Mouse (Mus musculus) kidney, embryonic 16.5 days (tissue): ENCODE measurements around the gene Aldh4a1. TPM values are rescaled to one million over a fixed set of nuclear protein-coding genes. Genes with fewer than 3 reads are reported as not detected.

Experiments used
- ATAC-seq: fragments of 200-750 bp; cut with Nextera tagmentation; 2 replicates; pipeline ENCODE4 v1.8.0; 2017; ENCODE audit warnings: moderate TSS enrichment; ENCODE audit not compliant: low FRiP score, low TSS enrichment
- H3K27ac ChIP-seq: fragments of 300-500 bp; sonication (generic); 2 replicates; pipeline ENCODE4 v1.5.1; 2014; ENCODE audit warnings: low read length
- H3K27me3 ChIP-seq: fragments of 300-500 bp; sonication (generic); 2 replicates; pipeline ENCODE4 v1.6.1; 2014; ENCODE audit warnings: low read length, control low read depth, mixed read lengths; ENCODE audit not compliant: insufficient read depth
- H3K36me3 ChIP-seq: fragments of 300-500 bp; sonication (generic); 2 replicates; pipeline ENCODE4 v1.6.1; 2014; ENCODE audit warnings: low read length, control low read depth, mixed read lengths; ENCODE audit not compliant: insufficient read depth
- H3K4me1 ChIP-seq: fragments of 300-500 bp; sonication (generic); 2 replicates; pipeline ENCODE4 v1.6.1; 2014; ENCODE audit warnings: low read length, control low read depth, mixed read lengths; ENCODE audit not compliant: insufficient read depth
- H3K4me2 ChIP-seq: fragments of 300-500 bp; sonication (generic); replicated peaks from 2 replicates; pipeline ENCODE4 v1.6.1; 2014; ENCODE audit warnings: low read depth, low read length
- H3K4me3 ChIP-seq: fragments of 300-500 bp; sonication (generic); 2 replicates; pipeline ENCODE4 v1.5.1; 2014; ENCODE audit warnings: mild to moderate bottlenecking, low read length
- H3K9ac ChIP-seq: fragments of 300-500 bp; sonication (generic); replicated peaks from 2 replicates; pipeline ENCODE4 v1.6.1; 2014; ENCODE audit warnings: low read length
- H3K9me3 ChIP-seq: fragments of 300-500 bp; sonication (generic); 2 replicates; pipeline ENCODE4 v1.6.1; 2016; ENCODE audit warnings: low read length, control low read depth
- WGBS: fragments of 180-500 bp; shearing (Covaris S2); extraction: QIAGEN DNeasy Blood & Tissue Kit; methylation state at CpG from one replicate; pipeline ENCODE4 v1.1.7; 2014; 5-methylcytosine and 5-hydroxymethylcytosine counted together
- polyA plus RNA-seq: library from polyadenylated mRNA; unstranded; fragments of >200 nt; fragmentation: Nextera tagmentation; extraction: Ambion mirVana; gene quantifications from 2 replicates; pipeline ENCODE4 v1.2.1, GENCODE M21; 2015

The Aldh4a1 gene
- polyA plus RNA-seq, 1 experiment from 2014 or later = 149 TPM

DNA sequence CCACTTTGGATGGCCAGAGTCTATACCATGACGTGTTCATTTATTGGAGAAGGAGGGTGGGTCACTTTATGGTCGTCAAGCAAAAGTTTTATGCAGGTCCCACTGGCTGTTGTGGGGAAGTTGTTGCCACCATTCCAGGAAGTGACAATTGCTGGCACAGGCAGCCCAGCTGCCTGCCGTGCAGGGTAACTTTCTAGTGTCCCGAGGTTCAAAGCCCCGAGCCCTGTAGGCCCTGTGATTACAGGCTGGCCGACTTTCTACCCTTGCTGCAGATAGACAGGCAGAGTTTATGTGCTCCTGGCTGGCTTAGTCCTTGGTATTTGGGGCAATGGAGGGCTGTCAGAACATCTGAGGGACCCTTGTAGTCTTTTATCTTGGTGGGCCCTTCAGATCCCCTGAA lies 43.2 kb upstream of the Aldh4a1 start:
- Histone ChIP-seq H3K27me3 (no peaks in the 10 kb centered on the region), H3K9ac (peak overlapping the region; percentile 56), H3K9me3 (no peaks in the 10 kb centered on the region), H3K4me3 (no peak overlapping the region), H3K36me3 (no peaks in the 10 kb centered on the region), H3K27ac (peak overlapping the region; percentile 94), H3K4me1 (peaks cover 88% of the 10 kb centered on the region), H3K4me2 (peak overlapping the region; percentile 49)
- 29% methylated on average over 6 of the region's 6 CpGs for WGBS
- ATAC-seq = no peak

DNA sequence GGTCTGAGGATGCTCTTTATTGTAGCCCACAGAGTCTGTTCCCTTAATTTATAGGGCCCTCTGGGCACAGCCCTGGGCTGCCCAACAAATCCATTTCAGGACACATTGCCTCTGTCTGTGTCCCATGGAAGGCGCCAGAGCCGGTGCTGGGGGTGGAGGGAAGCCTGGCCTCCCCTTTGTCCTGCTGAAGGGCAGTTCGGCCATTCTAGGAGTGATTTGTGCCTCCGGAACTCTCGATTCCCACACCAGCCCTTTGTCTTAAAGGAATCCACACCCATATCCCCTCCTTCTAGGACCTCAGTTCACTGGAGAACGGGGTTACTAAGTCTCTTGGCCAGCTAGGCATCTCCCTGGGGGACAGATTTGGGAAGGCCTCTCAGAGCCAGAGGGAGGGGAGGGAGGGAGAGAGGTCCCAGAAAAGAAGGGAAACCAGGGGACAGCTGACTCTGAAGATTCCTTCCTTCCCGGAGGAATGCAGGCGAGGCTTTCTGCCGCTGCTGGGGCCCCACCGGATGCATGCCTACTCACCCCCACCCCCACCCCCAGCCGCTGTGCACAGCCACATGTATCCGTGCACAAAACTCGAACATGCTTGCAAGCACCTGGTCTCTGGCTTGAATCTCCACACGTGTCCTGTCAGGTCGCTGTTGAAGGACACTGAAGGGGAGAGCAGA lies 41.9 kb upstream of the Aldh4a1 start:
- WGBS = 3% methylated on average over 15 of the region's 15 CpGs
- Histone ChIP-seq H3K27me3 (no peaks in the 10 kb centered on the region), H3K4me2 (peak overlapping the region; percentile 49), H3K4me1 (peaks cover 98% of the 10 kb centered on the region), H3K9me3 (no peaks in the 10 kb centered on the region), H3K4me3 (peak overlapping the region; percentile 18), H3K27ac (peak overlapping the region; percentile 94), H3K9ac (peak overlapping the region; percentile 56), H3K36me3 (no peaks in the 10 kb centered on the region)
- ATAC-seq = peak; percentile 78

DNA sequence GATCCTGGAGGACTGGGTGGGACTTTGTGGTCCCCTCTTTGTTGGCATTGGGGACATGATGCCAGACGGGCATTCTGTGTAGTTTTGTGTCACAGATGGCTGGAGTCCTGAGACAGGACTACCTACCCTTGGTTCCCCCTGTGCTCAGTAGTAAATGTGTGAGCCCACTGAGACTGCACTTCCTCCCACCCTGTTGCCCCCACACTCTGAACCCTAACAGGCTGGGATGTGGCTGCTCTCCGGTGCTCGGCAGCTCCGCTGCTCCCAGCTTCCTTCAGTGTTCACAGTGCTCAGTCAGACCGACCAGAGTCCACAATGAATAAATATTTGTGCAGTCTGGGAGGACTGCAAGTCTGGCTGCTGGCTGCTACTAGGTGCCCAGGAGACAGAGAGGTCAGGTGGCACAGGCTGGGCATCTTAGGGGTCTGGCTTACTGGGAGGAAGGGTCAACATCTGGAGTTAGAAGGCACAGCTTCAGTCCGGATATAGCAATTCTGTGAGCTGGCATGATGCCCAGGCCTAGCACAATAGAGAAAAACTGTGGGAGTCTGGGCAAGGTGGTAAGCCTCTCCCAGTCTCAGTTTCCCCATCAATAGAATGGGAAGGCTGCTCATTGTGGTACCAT lies 41.1 kb upstream of the Aldh4a1 start:
- Histone ChIP-seq H3K4me2 (peak overlapping the region; percentile 49), H3K27ac (peak overlapping the region; percentile 94), H3K4me1 (peaks cover 98% of the 10 kb centered on the region), H3K27me3 (no peaks in the 10 kb centered on the region), H3K4me3 (peak overlapping the region; percentile 18), H3K36me3 (no peaks in the 10 kb centered on the region), H3K9ac (peak overlapping the region; percentile 56), H3K9me3 (no peaks in the 10 kb centered on the region)
- ATAC-seq = peak; percentile 40
- 4% methylated on average over 6 of the region's 6 CpGs for WGBS

DNA sequence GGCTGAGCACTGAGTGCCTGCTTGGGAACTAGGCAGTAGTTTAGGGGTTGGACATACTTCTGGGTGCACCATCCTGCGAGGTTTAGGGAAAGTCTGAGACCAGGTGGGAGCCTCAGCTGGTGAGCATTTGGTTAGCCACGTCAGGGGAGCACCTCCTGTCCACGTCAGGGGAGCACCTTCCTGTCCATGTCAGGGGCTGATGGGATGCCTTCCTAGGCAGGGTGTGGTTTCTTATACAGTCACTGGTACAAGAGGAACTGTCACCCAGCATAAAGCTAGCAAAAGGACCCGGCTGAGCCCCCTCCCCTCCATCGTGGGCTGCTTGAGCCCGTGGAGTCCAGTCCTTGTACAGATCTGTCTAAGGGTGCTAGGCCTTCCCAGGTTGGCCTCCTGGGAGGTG lies 40.3 kb upstream of the Aldh4a1 start:
- Histone ChIP-seq H3K36me3 (no peaks in the 10 kb centered on the region), H3K9me3 (no peaks in the 10 kb centered on the region), H3K4me3 (no peak overlapping the region), H3K9ac (no peak overlapping the region), H3K4me1 (peaks cover 96% of the 10 kb centered on the region), H3K4me2 (no peak overlapping the region), H3K27ac (peak overlapping the region; percentile 94), H3K27me3 (no peaks in the 10 kb centered on the region)
- 78% methylated on average over 6 of the region's 6 CpGs for WGBS
- no peak for ATAC-seq

DNA sequence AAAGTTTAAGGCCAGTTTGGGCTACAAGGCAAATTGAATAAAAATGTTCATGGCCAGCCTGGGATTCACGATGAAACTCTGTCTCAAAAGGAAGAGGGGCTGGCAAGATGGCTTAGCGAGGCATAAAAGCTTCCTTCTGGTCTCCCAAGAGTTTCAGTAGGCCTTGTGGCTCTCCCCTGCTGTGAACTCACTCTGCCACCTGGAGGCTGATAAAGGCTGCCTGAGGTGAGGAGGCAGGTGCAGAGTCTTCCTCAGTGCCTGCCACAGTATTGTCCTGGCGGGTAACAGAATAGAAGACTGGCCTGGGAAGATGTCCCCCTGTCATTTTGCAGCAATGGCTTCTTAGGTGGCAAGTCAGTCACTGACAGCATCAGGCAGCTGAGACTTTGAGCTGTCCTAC lies 39.8 kb upstream of the Aldh4a1 start:
- 69% methylated on average over 3 of the region's 3 CpGs for WGBS
- H3K27ac ChIP-seq = no peak overlapping the region
- peaks cover 96% of the 10 kb centered on the region for H3K4me1 ChIP-seq

DNA sequence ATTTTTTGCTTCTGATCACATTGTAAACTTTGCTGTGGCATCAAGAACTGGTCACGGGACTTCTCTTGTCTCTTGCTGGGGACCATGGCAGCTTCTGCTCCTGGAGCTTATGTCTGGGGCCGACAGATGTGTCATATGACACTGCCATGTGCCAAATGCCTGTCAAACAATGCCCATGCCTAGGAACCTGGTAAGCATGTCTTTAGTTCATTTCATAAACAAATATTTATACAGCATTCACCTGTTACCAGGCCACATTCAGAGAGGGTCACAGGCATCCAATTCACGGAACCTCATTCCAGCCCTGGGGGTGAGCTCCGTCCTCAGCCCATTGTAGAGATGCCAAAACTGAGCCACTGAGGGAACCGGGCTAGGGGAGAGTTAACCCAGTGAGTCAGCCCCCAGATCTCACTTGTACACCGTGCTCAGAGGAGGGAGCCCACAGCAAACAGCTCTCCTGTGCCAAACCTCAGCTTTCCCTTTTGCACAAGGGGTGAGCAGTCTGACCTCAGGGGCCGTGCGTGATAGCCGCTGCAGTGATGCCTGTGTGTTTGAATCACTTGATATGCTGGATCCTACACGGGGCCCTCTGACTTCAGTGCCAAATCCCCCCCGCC lies 38.9 kb upstream of the Aldh4a1 start:
- ATAC-seq = no peak
- 73% methylated on average over 11 of the region's 11 CpGs for WGBS
- Histone ChIP-seq H3K9ac (no peak overlapping the region), H3K4me2 (no peak overlapping the region), H3K27ac (no peak overlapping the region), H3K27me3 (no peaks in the 10 kb centered on the region), H3K9me3 (no peaks in the 10 kb centered on the region), H3K4me3 (no peak overlapping the region), H3K36me3 (no peaks in the 10 kb centered on the region), H3K4me1 (peaks cover 91% of the 10 kb centered on the region)

More for the DNA sequence above, 39.8 kb upstream of the Aldh4a1 start:
- Histone ChIP-seq H3K9me3 (no peaks in the 10 kb centered on the region), H3K4me3 (no peak overlapping the region), H3K36me3 (no peaks in the 10 kb centered on the region), H3K4me2 (no peak overlapping the region), H3K27me3 (no peaks in the 10 kb centered on the region), H3K9ac (no peak overlapping the region)
- ATAC-seq = no peak

DNA sequence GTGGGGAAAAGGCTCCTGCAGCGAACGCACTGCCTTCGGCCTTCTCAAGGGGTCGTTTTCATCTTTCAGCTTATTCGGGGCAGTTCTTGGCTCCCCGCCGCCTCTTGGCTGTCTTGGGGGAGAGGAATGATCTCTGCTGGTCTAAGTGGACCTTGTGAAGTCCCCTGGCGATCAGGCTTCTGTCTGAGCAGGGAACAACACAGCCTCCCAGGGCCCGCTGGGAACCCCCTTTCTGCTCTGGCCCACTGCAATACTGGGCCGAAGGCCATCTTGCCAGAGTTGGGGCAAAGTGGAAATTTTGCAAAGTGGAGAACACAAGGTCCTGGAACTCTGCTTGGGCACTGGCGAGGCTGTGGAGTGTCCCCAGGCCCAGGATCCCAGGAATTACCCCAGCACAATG lies 38.0 kb upstream of the Aldh4a1 start:
- no peak for ATAC-seq
- peak overlapping the region; percentile 10; the same call in 1 of the 2 replicates for H3K9ac ChIP-seq
- H3K4me2 ChIP-seq = no peak overlapping the region
- 72% methylated on average over 11 of the region's 11 CpGs for WGBS
- no peak overlapping the region for H3K4me3 ChIP-seq
- H3K4me1 ChIP-seq = peaks cover 86% of the 10 kb centered on the region
- peak overlapping the region; percentile 25; the same call in 1 of the 2 replicates for H3K27ac ChIP-seq
- no peaks in the 10 kb centered on the region for H3K27me3 ChIP-seq
- H3K36me3 ChIP-seq = no peaks in the 10 kb centered on the region
- H3K9me3 ChIP-seq = no peaks in the 10 kb centered on the region

DNA sequence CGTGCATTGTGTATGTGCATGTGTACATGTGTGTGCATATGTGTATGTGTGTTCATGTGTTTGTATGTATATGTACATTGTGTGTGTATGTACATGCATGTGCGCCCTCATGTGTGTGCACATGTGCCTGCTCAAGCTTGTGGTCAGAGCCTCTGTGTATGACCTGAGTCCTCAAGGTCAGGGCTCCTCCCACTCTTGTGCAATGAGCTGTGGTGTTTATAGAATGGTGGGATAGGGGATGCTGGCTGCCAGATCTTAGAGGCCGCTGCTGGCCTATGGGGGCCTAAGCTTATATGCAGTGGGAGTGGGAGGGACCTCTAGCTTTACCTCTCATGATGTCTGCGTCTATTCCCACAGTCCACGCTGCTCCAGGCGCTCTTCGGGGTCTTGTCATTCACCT lies 37.0 kb upstream of the Aldh4a1 start:
- H3K9me3 ChIP-seq = no peaks in the 10 kb centered on the region
- ATAC-seq = no peak
- no peaks in the 10 kb centered on the region for H3K27me3 ChIP-seq
- H3K4me3 ChIP-seq = no peak overlapping the region
- H3K9ac ChIP-seq = no peak overlapping the region
- H3K36me3 ChIP-seq = no peaks in the 10 kb centered on the region
- H3K4me1 ChIP-seq = peaks cover 85% of the 10 kb centered on the region
- WGBS = 47% methylated on average over 7 of the region's 7 CpGs
- no peak overlapping the region for H3K27ac ChIP-seq
- H3K4me2 ChIP-seq = no peak overlapping the region

DNA sequence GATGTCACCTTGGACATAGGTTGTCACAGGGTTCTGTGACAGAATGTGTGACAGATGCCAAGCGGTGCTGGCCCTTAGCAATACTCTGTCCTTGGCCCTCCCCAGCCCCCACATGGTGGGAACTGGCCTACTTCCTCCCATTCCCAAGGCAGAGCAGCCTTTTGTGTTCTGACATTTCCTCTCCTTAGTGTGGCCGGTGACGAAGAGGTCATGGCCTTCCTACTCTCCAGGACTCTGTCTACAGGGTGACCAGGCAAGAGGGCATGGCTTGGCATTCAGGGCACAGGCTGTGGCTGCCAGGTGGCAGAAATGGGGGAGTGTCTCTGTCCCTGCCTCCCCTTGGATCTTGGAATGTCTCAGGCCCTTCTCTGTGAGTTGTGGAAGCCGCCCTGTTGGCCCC lies 35.3 kb upstream of the Aldh4a1 start:
- Histone ChIP-seq H3K36me3 (no peaks in the 10 kb centered on the region), H3K4me1 (peaks cover 69% of the 10 kb centered on the region), H3K4me2 (no peak overlapping the region), H3K9ac (no peak overlapping the region), H3K27ac (peak overlapping the region; percentile 14; the same call in 1 of the 2 replicates), H3K27me3 (no peaks in the 10 kb centered on the region), H3K4me3 (no peak overlapping the region), H3K9me3 (no peaks in the 10 kb centered on the region)
- ATAC-seq = no peak
- WGBS = 65% methylated on average over 4 of the region's 4 CpGs

DNA sequence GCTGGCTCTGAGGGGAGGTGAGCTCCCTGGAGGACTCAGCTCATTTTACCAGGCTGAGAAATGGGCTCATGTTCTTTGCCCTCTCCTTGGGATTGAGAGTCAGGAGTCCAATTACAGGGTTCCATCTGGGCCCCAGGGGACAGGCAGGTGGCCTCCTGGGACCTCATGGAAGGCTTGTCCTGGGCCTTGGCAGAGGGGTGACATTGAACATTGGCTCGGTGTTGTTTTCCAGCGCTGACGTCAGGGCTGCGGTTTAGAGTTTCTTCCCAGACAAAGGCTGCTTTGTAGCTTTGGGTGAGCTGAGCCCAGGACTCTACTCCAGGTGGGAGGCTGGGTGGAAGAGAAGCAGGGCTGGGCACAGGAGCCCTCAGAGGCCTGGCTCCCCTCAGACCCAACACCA lies 34.9 kb upstream of the Aldh4a1 start:
- no peaks in the 10 kb centered on the region for H3K9me3 ChIP-seq
- peaks cover 65% of the 10 kb centered on the region for H3K4me1 ChIP-seq
- no peaks in the 10 kb centered on the region for H3K27me3 ChIP-seq
- H3K9ac ChIP-seq = no peak overlapping the region
- WGBS = 47% methylated on average over 4 of the region's 4 CpGs
- ATAC-seq = no peak
- H3K36me3 ChIP-seq = no peaks in the 10 kb centered on the region
- H3K4me3 ChIP-seq = no peak overlapping the region
- H3K27ac ChIP-seq = peak overlapping the region; percentile 14; the same call in 1 of the 2 replicates
- no peak overlapping the region for H3K4me2 ChIP-seq
